Comparison of ENCODE assay signal across 7 mouse cellular contexts in the genomic region with DNA sequence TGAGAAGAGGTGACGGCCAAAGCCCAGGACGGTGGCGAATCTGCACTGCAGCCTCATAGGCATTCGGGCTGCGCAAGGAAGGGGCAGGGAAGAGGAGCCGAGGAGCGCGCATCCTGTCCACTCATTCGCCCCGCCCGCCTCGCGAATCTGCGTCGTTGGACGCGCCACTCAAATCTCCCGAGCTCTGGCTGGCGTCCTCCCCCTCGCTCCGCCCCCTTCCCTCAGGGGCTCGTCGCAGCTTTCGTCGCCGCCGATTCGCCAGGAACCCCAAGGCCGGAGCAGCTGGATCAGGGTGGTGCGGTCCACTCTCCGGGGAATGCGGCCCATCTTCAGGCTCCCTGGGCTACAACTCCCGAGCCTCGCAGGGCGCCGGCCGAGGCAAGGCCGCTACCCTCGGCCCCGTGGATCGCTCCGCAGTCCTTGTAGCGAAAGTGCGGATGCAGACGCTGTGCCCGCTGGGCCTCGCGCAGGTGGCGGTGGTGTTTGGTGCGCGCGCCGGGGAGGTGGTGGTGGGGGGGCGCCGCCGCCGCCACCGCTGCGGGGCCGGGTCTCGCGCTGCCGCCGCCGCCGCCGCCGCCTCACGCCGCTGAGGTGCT. TPM values are rescaled to one million over a fixed set of nuclear protein-coding genes. Genes with fewer than 3 reads are reported as not detected.
DNase-seq lines count a peak whose midpoint lies in the region; ATAC-seq lines count a peak whose summit lies in the region.

No protein-coding gene starts in this region.

- H3K4me1 ChIP-seq in intestine, embryonic 16.5 days (ENCODE audit: control insufficient read depth, insufficient read depth, low read length), result peaks cover 11% of the 10 kb centered on the region
- H3K4me1 ChIP-seq in midbrain, embryonic 11.5 days (ENCODE audit: control insufficient read depth, insufficient read depth, low read length), result peaks cover 11% of the 10 kb centered on the region

- intact Hi-C loops in gastrocnemius, postnatal 36 days (cut with DNase I), result no loop called here
- intact Hi-C loops in left cerebral cortex, postnatal 36 days (cut with DNase I), result loop anchor here (1.0 to 5.0 kb wide), 2 partner anchors 32 to 160 kb away; no protein-coding TSS in a partner anchor

- H3K36me3 ChIP-seq in intestine, embryonic 16.5 days (ENCODE audit: control insufficient read depth, insufficient read depth, low read length), result 0 out of 2 replicates have a peak, but pooled peaks cover 4% of the 10 kb centered on the region
- H3K36me3 ChIP-seq in midbrain, embryonic 11.5 days (ENCODE audit: control insufficient read depth, insufficient read depth, low read length), result peaks cover 10% of the 10 kb centered on the region

- peak overlapping the region; percentile 95 for H3K9ac ChIP-seq in intestine, embryonic 16.5 days (ENCODE audit: low read depth, low read length)
- H3K9ac ChIP-seq in midbrain, embryonic 11.5 days (ENCODE audit: low read length), result peak overlapping the region; percentile 94

- no peaks in the 10 kb centered on the region for H3K9me3 ChIP-seq in intestine, embryonic 16.5 days (ENCODE audit: control insufficient read depth, low read length)
- no peaks in the 10 kb centered on the region for H3K9me3 ChIP-seq in midbrain, embryonic 11.5 days (ENCODE audit: control insufficient read depth, low read length)

- H3K27ac ChIP-seq in intestine, embryonic 16.5 days (ENCODE audit: low read length), result peak overlapping the region; percentile 98
- H3K27ac ChIP-seq in midbrain, embryonic 11.5 days (ENCODE audit: low read depth, low read length), result peak overlapping the region; percentile 93

- WGBS in intestine, embryonic 16.5 days, result under 1% methylated on average over 57 of the region's 70 CpGs
- WGBS in midbrain, embryonic 11.5 days, result under 1% methylated on average over 51 of the region's 70 CpGs

- no peaks in the 10 kb centered on the region for H3K27me3 ChIP-seq in intestine, embryonic 16.5 days (replicated peaks; ENCODE audit: control insufficient read depth, insufficient read depth, low read length)
- no peaks in the 10 kb centered on the region for H3K27me3 ChIP-seq in midbrain, embryonic 11.5 days (ENCODE audit: control insufficient read depth, insufficient read depth, low read length)

- peak; percentile 95 for ATAC-seq in intestine, embryonic 16.5 days
- ATAC-seq in midbrain, embryonic 11.5 days (ENCODE audit: low FRiP score), result peak; percentile 90

- peak overlapping the region; percentile 49 for H3K4me2 ChIP-seq in intestine, embryonic 16.5 days (ENCODE audit: low read depth, low read length)
- H3K4me2 ChIP-seq in midbrain, embryonic 11.5 days, result peak overlapping the region; percentile 84

- H3K4me3 ChIP-seq in intestine, embryonic 16.5 days (ENCODE audit: low read length), result peak overlapping the region; percentile 84
- peak overlapping the region; percentile 94 for H3K4me3 ChIP-seq in midbrain, embryonic 11.5 days (ENCODE audit: low read depth, low read length)

- DNase-seq in adrenal gland, adult 18-20 months (ENCODE audit: low spot score in 2 of 2), result peak; percentile 93 to 95
- peak; percentile 99 for DNase-seq in embryo, embryonic 11 days
- DNase-seq in gastrocnemius, postnatal 36 days, result peak; percentile 96
- peak; percentile 95 to 96 for DNase-seq in left cerebral cortex, postnatal 36 days (ENCODE audit: low spot score in 2 of 2)
- DNase-seq in midbrain, embryonic 11.5 days (ENCODE audit: low spot score, missing footprints), result peak; percentile 98
- peak; percentile 96 for DNase-seq in skeletal muscle tissue, adult 2 months (ENCODE audit: low read depth, low spot score)

RNA-seq across cellular contexts. Expression of a gene that starts 0.5 kb away (rescaled TPM):
- 10 to 100 TPM; 30.3 to 40.4 TPM for total RNA-seq in adrenal gland, adult 18-20 months (2021)
- total RNA-seq in gastrocnemius, postnatal 36 days (2021), result 10 to 100 TPM; 13.0 to 21.3 TPM
- polyA plus RNA-seq in intestine, embryonic 16.5 days (2015; fragmentation: Nextera tagmentation; extraction: Ambion mirVana), result 6.2 and 11.4 TPM in 2 replicates
- 10 to 100 TPM; 40.0 to 53.4 TPM for total RNA-seq in left cerebral cortex, postnatal 36 days (2021)
- 19.0 and 22.1 TPM in 2 replicates for polyA plus RNA-seq in midbrain, embryonic 11.5 days (2014; fragmentation: Nextera tagmentation; extraction: Ambion mirVana)

RNA-seq across cellular contexts. Expression of a gene that starts 7.4 kb away (rescaled TPM):
- 10 to 100 TPM; 28.5 to 30.7 TPM for total RNA-seq in adrenal gland, adult 18-20 months (2021)
- 1 to 10 TPM; 8.4 to 9.2 TPM for total RNA-seq in gastrocnemius, postnatal 36 days (2021)
- polyA plus RNA-seq in intestine, embryonic 16.5 days (2015; fragmentation: Nextera tagmentation; extraction: Ambion mirVana), result 24.6 and 24.9 TPM in 2 replicates
- total RNA-seq in left cerebral cortex, postnatal 36 days (2021), result 10 to 100 TPM; 18.9 to 25.4 TPM
- polyA plus RNA-seq in midbrain, embryonic 11.5 days (2014; fragmentation: Nextera tagmentation; extraction: Ambion mirVana), result 6.1 and 6.3 TPM in 2 replicates

RNA-seq across cellular contexts. Expression of a gene that starts 8.4 kb away (rescaled TPM):
- total RNA-seq in adrenal gland, adult 18-20 months (2021), result 1 to 10 TPM; 2.4 to 3.0 TPM
- total RNA-seq in gastrocnemius, postnatal 36 days (2021), result 1 to 10 TPM in 1 of 2 experiments, under 1 TPM in 1; 0.31 to 2.1 TPM
- not detected in 2 replicates for polyA plus RNA-seq in intestine, embryonic 16.5 days (2015; fragmentation: Nextera tagmentation; extraction: Ambion mirVana)
- 1 to 10 TPM; 3.9 to 4.1 TPM for total RNA-seq in left cerebral cortex, postnatal 36 days (2021)
- polyA plus RNA-seq in midbrain, embryonic 11.5 days (2014; fragmentation: Nextera tagmentation; extraction: Ambion mirVana), result not detected in 2 replicates

RNA-seq across cellular contexts. Expression of a gene that starts 23.4 kb away (rescaled TPM):
- 10 to 100 TPM; 31.5 to 40.4 TPM for total RNA-seq in adrenal gland, adult 18-20 months (2021)
- total RNA-seq in gastrocnemius, postnatal 36 days (2021), result 1 to 10 TPM; 5.5 to 5.6 TPM
- polyA plus RNA-seq in intestine, embryonic 16.5 days (2015; fragmentation: Nextera tagmentation; extraction: Ambion mirVana), result 37.6 and 38.4 TPM in 2 replicates
- 1 to 10 TPM; 3.3 to 4.0 TPM for total RNA-seq in left cerebral cortex, postnatal 36 days (2021)
- polyA plus RNA-seq in midbrain, embryonic 11.5 days (2014; fragmentation: Nextera tagmentation; extraction: Ambion mirVana), result 7.9 and 8.2 TPM in 2 replicates

RNA-seq across cellular contexts. Expression of a gene that starts 32.6 kb away (rescaled TPM):
- total RNA-seq in adrenal gland, adult 18-20 months (2021), result 10 to 100 TPM; 10.7 to 14.4 TPM
- 1 to 10 TPM; 1.9 to 2.5 TPM for total RNA-seq in gastrocnemius, postnatal 36 days (2021)
- 1.9 and 2.4 TPM in 2 replicates for polyA plus RNA-seq in intestine, embryonic 16.5 days (2015; fragmentation: Nextera tagmentation; extraction: Ambion mirVana)
- total RNA-seq in left cerebral cortex, postnatal 36 days (2021), result 10 to 100 TPM; 73.2 to 84.6 TPM
- 8.3 and 9.3 TPM in 2 replicates for polyA plus RNA-seq in midbrain, embryonic 11.5 days (2014; fragmentation: Nextera tagmentation; extraction: Ambion mirVana)

Comparison
In these comparisons a context has a peak if more than half of its experiments do, and no peak if none do; other contexts are left out.
1. Peak in every context shown above with its lines: DNase-seq, ATAC-seq, H3K4me3 ChIP-seq and H3K27ac ChIP-seq.